Mouse (Mus musculus): ENCODE results near the gene Nxt1. TPM values are rescaled to one million over a fixed set of nuclear protein-coding genes. Genes with fewer than 3 reads are reported as not detected.

The Nxt1 gene
- total and polyA plus RNA-seq, 3 experiments, result 6.4 to 9.0 (median 8.7) TPM

DNA sequence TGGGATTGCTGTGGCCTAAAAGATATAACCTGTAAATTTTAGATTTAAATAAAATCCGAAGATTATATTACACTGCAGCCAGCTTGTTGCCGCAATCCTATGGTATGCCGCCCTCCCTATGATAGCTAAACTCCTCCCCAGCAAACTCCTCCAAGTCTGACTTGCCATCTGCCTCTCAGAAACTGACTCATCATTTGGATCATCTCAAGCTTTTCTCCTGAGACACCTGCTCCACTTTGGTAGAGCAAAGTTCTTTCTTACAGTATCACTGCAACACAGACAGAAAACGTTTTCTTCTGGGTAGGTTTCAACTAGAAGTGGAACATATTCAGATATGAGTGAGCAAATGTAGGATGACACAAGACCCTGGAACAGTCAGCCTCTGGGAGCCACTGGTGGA lies 37.9 kb upstream of the Nxt1 start:
- WGBS, result 82% methylated on average over 4 of the region's 4 CpGs
- TF ChIP-seq POLR2A (IDR thresholded peaks at IDR 0.05; ENCODE audit: insufficient read depth, low read depth, low read length) (no peak), EP300 (IDR thresholded peaks at IDR 0.05; ENCODE audit: insufficient read depth, low read depth, low read length) (no peak), CTCF (IDR thresholded peaks at IDR 0.05) (no peak)

DNA sequence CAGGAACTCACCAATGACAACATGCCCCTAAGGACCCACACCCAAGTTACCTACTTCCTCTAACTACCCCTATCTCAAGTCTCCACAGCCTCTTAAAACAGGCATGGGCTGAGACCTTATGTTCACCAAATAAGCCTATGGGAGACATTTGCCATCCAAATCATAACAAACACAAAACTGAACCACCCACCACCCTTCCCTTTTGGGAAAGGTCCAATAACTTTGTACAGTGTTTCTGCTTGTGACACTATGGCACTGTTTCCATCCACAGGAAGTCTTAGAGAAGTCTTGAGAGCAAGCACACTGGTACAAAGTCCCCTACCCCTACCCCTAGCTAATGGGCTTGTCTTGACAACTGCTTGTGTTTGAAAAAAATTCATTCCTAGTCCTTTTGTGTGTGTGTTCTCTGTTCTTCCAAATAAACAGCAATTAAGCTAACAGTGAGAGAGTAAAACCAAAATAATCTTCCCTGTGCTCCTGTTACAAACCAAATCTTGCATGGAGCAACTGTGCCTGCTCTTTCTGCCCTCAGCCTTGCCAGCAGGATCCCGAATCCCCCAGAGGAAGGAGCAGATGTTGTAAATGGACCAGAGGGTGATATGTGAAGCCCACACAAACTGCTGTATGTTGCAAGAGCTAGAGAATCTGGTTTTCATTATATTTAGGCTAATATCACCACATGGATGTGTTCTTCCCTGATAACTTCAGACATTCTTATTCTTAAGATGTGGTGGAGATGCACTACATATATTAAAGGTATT lies 29.6 kb upstream of the Nxt1 start:
- H3K9ac ChIP-seq (ENCODE audit: low read depth, low read length), result no peak overlapping the region
- TF ChIP-seq EP300 (IDR thresholded peaks at IDR 0.05; ENCODE audit: insufficient read depth, low read depth, low read length) (no peak), CTCF (IDR thresholded peaks at IDR 0.05) (no peak), POLR2A (IDR thresholded peaks at IDR 0.05; ENCODE audit: insufficient read depth, low read depth, low read length) (no peak)
- H3K27ac ChIP-seq, result no peak overlapping the region
- no peaks in the 10 kb centered on the region for H3K36me3 ChIP-seq (ENCODE audit: control insufficient read depth, insufficient read depth, low read length)
- H3K4me1 ChIP-seq (ENCODE audit: control insufficient read depth, insufficient read depth, low read length), result no peaks in the 10 kb centered on the region
- H3K27me3 ChIP-seq (ENCODE audit: control insufficient read depth, insufficient read depth, low read length), result no peaks in the 10 kb centered on the region
- DNase-seq, result no peak
- intact Hi-C loops (cut with DNase I), result no loop called here
- no peak overlapping the region for H3K4me3 ChIP-seq
- 60% methylated on average over 1 of the region's 1 CpGs for WGBS
- no peaks in the 10 kb centered on the region for H3K79me2 ChIP-seq (replicated peaks; ENCODE audit: control insufficient read depth, insufficient read depth, low read length)

More for the DNA sequence above, 37.9 kb upstream of the Nxt1 start:
- intact Hi-C loops (cut with DNase I), result no loop called here
- no peaks in the 10 kb centered on the region for H3K79me2 ChIP-seq (replicated peaks; ENCODE audit: control insufficient read depth, insufficient read depth, low read length)
- H3K4me3 ChIP-seq, result no peak overlapping the region
- no peaks in the 10 kb centered on the region for H3K36me3 ChIP-seq (ENCODE audit: control insufficient read depth, insufficient read depth, low read length)
- DNase-seq, result no peak
- no peak overlapping the region for H3K27ac ChIP-seq
- H3K4me1 ChIP-seq (ENCODE audit: control insufficient read depth, insufficient read depth, low read length), result peaks cover 6% of the 10 kb centered on the region
- H3K27me3 ChIP-seq (ENCODE audit: control insufficient read depth, insufficient read depth, low read length), result no peaks in the 10 kb centered on the region
- no peak overlapping the region for H3K9ac ChIP-seq (ENCODE audit: low read depth, low read length)

DNA sequence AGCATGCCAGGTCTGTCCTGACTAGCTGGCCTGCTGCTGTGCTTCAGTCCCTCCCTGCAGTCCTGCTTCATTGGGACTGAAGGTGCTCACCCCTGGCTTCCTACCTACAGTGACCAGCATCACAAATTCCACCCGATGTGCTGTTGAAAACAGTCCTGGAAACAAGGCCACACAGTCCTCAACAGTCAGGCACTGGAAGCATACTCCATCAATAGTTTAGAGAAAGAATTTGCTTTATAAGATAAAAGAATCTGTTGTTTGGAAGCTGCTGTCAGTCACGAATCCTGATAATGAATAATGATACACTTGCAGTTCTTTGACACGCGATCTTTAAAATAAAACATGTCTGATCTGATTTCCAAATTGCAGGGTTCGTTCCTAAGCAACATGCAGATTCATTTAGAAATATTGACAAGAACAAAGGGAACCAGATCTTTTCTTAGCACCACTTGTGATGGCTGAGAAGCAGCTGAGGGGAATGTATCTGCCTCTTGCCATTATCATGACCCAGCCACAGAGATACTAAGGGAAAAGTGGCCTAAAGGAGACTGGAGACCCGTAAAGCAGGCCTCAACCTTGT lies 27.9 kb upstream of the Nxt1 start:
- WGBS, result 84% methylated on average over 6 of the region's 6 CpGs

DNA sequence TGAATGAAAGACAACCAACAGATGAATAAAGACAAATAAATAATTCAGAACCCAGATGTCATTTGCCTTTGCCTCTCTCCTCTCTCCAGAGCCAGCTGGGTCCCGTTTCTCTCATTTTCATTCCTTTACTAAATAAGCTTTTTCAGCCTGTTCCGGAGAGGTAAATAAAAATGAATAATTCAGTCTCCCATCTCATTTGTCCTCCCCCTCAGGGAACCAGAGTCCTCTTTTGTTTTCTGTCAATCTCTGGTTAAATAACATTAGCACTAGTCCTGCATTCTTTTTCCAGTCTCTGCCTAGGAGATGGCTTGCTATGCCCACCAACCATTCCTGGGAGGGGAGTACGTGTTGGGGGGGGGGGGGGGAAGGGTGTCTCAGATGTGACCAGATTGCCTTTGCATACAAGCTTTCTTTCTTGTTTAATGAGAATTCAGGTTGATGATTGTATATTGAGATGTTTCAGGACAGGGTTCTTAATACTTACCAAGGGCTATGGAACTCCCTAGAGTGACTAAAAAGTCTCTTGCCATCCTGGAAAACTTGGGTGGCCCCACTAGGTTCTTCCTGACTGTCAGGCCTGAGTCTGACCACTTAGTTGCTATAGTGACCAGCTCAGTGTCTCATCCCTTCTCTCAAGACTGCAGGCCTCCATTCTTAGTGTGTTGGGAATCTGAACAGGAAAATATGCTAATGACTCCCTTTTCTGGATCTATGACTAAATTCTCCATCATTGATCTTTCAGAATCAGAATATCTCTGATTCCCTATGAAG lies 21.6 kb upstream of the Nxt1 start:
- Histone ChIP-seq H3K79me2 (replicated peaks; ENCODE audit: control insufficient read depth, insufficient read depth, low read length) (no peaks in the 10 kb centered on the region), H3K4me3 (no peak overlapping the region), H3K27ac (no peak overlapping the region), H3K9ac (ENCODE audit: low read depth, low read length) (no peak overlapping the region), H3K27me3 (ENCODE audit: control insufficient read depth, insufficient read depth, low read length) (no peaks in the 10 kb centered on the region), H3K36me3 (ENCODE audit: control insufficient read depth, insufficient read depth, low read length) (no peaks in the 10 kb centered on the region), H3K4me1 (ENCODE audit: control insufficient read depth, insufficient read depth, low read length) (no peaks in the 10 kb centered on the region)
- DNase-seq, result no peak
- WGBS, result 46% methylated on average over 3 of the region's 3 CpGs
- TF ChIP-seq POLR2A (IDR thresholded peaks at IDR 0.05; ENCODE audit: insufficient read depth, low read depth, low read length), result no peak
- TF ChIP-seq EP300 (IDR thresholded peaks at IDR 0.05; ENCODE audit: insufficient read depth, low read depth, low read length), result no peak
- TF ChIP-seq CTCF (IDR thresholded peaks at IDR 0.05), result no peak
- intact Hi-C loops (cut with DNase I), result loop anchor here (10.0 kb wide), 1 partner anchor 846 kb away; no protein-coding TSS in a partner anchor

More for the DNA sequence above, 27.9 kb upstream of the Nxt1 start:
- no peak overlapping the region for H3K27ac ChIP-seq
- no peaks in the 10 kb centered on the region for H3K4me1 ChIP-seq (ENCODE audit: control insufficient read depth, insufficient read depth, low read length)
- no peak for DNase-seq
- H3K9ac ChIP-seq (ENCODE audit: low read depth, low read length), result no peak overlapping the region
- intact Hi-C loops (cut with DNase I), result no loop called here
- H3K36me3 ChIP-seq (ENCODE audit: control insufficient read depth, insufficient read depth, low read length), result no peaks in the 10 kb centered on the region
- TF ChIP-seq POLR2A (IDR thresholded peaks at IDR 0.05; ENCODE audit: insufficient read depth, low read depth, low read length) (no peak), EP300 (IDR thresholded peaks at IDR 0.05; ENCODE audit: insufficient read depth, low read depth, low read length) (no peak), CTCF (IDR thresholded peaks at IDR 0.05) (no peak)
- H3K4me3 ChIP-seq, result no peak overlapping the region
- no peaks in the 10 kb centered on the region for H3K27me3 ChIP-seq (ENCODE audit: control insufficient read depth, insufficient read depth, low read length)
- no peaks in the 10 kb centered on the region for H3K79me2 ChIP-seq (replicated peaks; ENCODE audit: control insufficient read depth, insufficient read depth, low read length)

DNA sequence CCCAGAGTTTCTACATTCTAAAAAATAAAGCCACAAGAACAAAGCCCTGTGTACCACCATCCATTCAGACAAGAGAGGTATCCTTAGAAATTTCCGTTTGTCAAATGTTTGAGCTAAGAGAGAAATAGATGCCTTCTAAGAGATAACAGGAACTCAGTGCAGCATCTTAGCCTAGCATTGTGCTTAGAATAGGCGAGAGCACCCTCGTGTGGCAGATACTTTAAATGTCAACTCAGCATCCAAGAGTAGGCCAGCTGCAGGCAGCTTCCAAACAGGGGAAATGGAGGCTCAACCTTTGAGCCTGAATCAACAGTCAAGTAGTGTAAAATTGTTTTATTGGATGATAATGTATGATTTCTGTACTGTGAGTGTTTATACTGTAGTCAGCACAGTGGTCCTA lies 17.4 kb upstream of the Nxt1 start:
- no peak overlapping the region for H3K27ac ChIP-seq
- no peak overlapping the region for H3K4me3 ChIP-seq
- DNase-seq, result peak; percentile 62 to 74
- no peaks in the 10 kb centered on the region for H3K27me3 ChIP-seq (ENCODE audit: control insufficient read depth, insufficient read depth, low read length)
- H3K9ac ChIP-seq (ENCODE audit: low read depth, low read length), result no peak overlapping the region
- no peaks in the 10 kb centered on the region; the same call in 1 of the 2 replicates for H3K4me1 ChIP-seq (ENCODE audit: control insufficient read depth, insufficient read depth, low read length)
- H3K79me2 ChIP-seq (replicated peaks; ENCODE audit: control insufficient read depth, insufficient read depth, low read length), result no peaks in the 10 kb centered on the region
- TF ChIP-seq POLR2A (IDR thresholded peaks at IDR 0.05; ENCODE audit: insufficient read depth, low read depth, low read length), result no peak
- peak; percentile 62; the same call in 1 of the 2 replicates for TF ChIP-seq EP300 (IDR thresholded peaks at IDR 0.05; ENCODE audit: insufficient read depth, low read depth, low read length)
- TF ChIP-seq CTCF (IDR thresholded peaks at IDR 0.05), result peak; percentile 86
- no peaks in the 10 kb centered on the region for H3K36me3 ChIP-seq (ENCODE audit: control insufficient read depth, insufficient read depth, low read length)
- WGBS, result 2% methylated on average over 3 of the region's 3 CpGs
- intact Hi-C loops (cut with DNase I), result loop anchor here (1.0 to 10.0 kb wide), 5 partner anchors 52 to 850 kb away; partner anchors contain the start of gene Thbd
